8 mouse cellular contexts compared by ENCODE assay signal in the genomic region with DNA sequence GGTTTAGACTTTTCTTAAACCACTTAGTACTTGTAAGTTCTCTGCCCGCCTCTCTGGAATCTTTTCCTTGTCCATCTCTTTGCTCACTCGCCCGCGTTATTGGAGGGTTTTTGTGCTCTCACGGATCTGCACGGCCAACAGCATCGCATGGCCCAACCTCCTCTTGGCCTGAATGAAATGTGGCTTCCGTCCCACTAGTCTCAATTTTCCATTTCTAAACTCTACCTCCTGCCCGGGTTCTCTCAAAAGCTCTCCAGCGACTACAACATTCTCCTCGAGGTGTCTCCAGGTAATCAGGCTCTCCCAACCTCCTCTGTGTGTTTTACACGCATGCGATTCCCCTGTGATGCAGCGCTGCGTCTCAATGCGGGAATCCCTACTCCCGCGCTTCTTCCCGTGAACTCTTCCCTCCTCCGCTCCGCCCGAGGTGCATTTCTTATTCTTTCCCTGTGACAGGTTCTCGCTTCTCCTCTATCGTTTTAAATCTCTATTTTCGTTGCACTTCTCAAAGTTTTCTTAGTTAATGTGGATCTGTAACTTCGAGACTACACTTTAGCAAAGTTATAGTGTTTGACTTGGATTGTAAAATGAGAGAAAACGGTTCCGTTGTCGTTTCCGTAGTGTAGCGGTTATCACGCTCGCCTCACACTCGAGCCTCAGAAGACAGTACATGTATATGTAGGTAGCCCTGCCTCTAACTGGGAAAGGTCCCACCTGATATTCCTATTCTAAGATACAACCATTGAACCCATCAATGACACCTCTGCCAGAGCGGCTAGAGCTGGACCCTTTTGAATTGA. TPM values are rescaled to one million over a fixed set of nuclear protein-coding genes. Genes with fewer than 3 reads are reported as not detected.
DNase-seq lines count a peak whose midpoint lies in the region; ATAC-seq lines count a peak whose summit lies in the region.

No protein-coding gene starts in this region.

- no peaks in the 10 kb centered on the region for H3K9me3 ChIP-seq in megakaryocyte, embryonic 14.5 days
- no peaks in the 10 kb centered on the region for H3K9me3 ChIP-seq in hindbrain, embryonic 14.5 days (ENCODE audit: control insufficient read depth, low read length)
- H3K9me3 ChIP-seq in midbrain, embryonic 15.5 days, result no peaks in the 10 kb centered on the region

- under 1% methylated on average over 35 of the region's 35 CpGs for WGBS in hindbrain, embryonic 14.5 days
- under 1% methylated on average over 35 of the region's 35 CpGs for WGBS in midbrain, embryonic 15.5 days

- H3K4me3 ChIP-seq in megakaryocyte, embryonic 14.5 days (replicated peaks), result peak overlapping the region; percentile 90
- peak overlapping the region; percentile 36 for H3K4me3 ChIP-seq in hindbrain, embryonic 14.5 days (replicated peaks; ENCODE audit: low read length)
- H3K4me3 ChIP-seq in midbrain, embryonic 15.5 days, result peak overlapping the region; percentile 39

- H3K4me2 ChIP-seq in hindbrain, embryonic 14.5 days (replicated peaks), result peak overlapping the region; percentile 64
- peak overlapping the region; percentile 62 for H3K4me2 ChIP-seq in midbrain, embryonic 15.5 days

- H3K36me3 ChIP-seq in megakaryocyte, embryonic 14.5 days (replicated peaks; ENCODE audit: low read length), result no peaks in the 10 kb centered on the region
- no peaks in the 10 kb centered on the region for H3K36me3 ChIP-seq in hindbrain, embryonic 14.5 days (replicated peaks; ENCODE audit: control insufficient read depth, insufficient read depth)
- H3K36me3 ChIP-seq in midbrain, embryonic 15.5 days (replicated peaks), result no peaks in the 10 kb centered on the region

- peak overlapping the region; percentile 12; the same call in 1 of the 2 replicates for H3K9ac ChIP-seq in hindbrain, embryonic 14.5 days
- peak overlapping the region; percentile 27 for H3K9ac ChIP-seq in midbrain, embryonic 15.5 days

- peaks cover 27% of the 10 kb centered on the region for H3K4me1 ChIP-seq in megakaryocyte, embryonic 14.5 days
- peaks cover 6% of the 10 kb centered on the region for H3K4me1 ChIP-seq in hindbrain, embryonic 14.5 days (replicated peaks; ENCODE audit: control insufficient read depth, insufficient read depth, low read length)
- peaks cover 18% of the 10 kb centered on the region for H3K4me1 ChIP-seq in midbrain, embryonic 15.5 days

- H3K27me3 ChIP-seq in megakaryocyte, embryonic 14.5 days (replicated peaks), result peaks cover 49% of the 10 kb centered on the region
- peaks cover 42% of the 10 kb centered on the region for H3K27me3 ChIP-seq in hindbrain, embryonic 14.5 days (ENCODE audit: control insufficient read depth, insufficient read depth, low read length)
- H3K27me3 ChIP-seq in midbrain, embryonic 15.5 days (replicated peaks), result peaks cover 34% of the 10 kb centered on the region

- DNase-seq in CD4-positive, CD25-positive, alpha-beta regulatory T cell, adult 2 months (ENCODE audit: low read depth, low spot score), result peak; percentile 11
- peak; percentile 35 for DNase-seq in hindbrain, embryonic 14.5 days (ENCODE audit: low spot score)
- no peak for DNase-seq in layer of hippocampus, adult 9-10 months (ENCODE audit: low spot score)
- DNase-seq in thymus, postnatal 0 days (ENCODE audit: low spot score), result no peak

- ATAC-seq in CD4-positive, CD25-positive, alpha-beta regulatory T cell, adult 4 months, result no peak
- ATAC-seq in megakaryocyte, adult 5-6 weeks (ENCODE audit: poor library complexity, severe bottlenecking), result no peak
- ATAC-seq in hindbrain, embryonic 14.5 days (ENCODE audit: low FRiP score), result 0 out of 2 replicates have a peak, but pooled peaks have one; percentile 53
- ATAC-seq in midbrain, embryonic 15.5 days (replicated peaks), result peak; percentile 70; the same call in 1 of the 2 replicates

- no peak overlapping the region for H3K27ac ChIP-seq in hindbrain, embryonic 14.5 days
- no peak overlapping the region for H3K27ac ChIP-seq in midbrain, embryonic 15.5 days

RNA-seq across cellular contexts. Expression of a gene that starts 39.2 kb away (rescaled TPM):
- not detected for polyA plus RNA-seq in CD4-positive, CD25-positive, alpha-beta regulatory T cell, adult 4 months (2017; shearing (Covaris generic))
- not detected in 2 replicates for polyA plus RNA-seq in megakaryocyte, embryonic 14.5 days (2012; ENCODE audit: insufficient read depth, low replicate concordance)
- total RNA-seq in megakaryocyte, adult 5-6 weeks (2015), result not detected in 2 replicates
- not detected in 2 replicates for total RNA-seq in megakaryocyte, adult 5-6 weeks (2017)
- polyA plus RNA-seq in hindbrain, embryonic 14.5 days (2014; fragmentation: Nextera tagmentation; extraction: Ambion mirVana), result not detected in 2 replicates
- polyA plus RNA-seq in midbrain, embryonic 15.5 days (2015; fragmentation: Nextera tagmentation; extraction: Ambion mirVana), result not detected in 2 replicates
- not detected in 2 replicates for polyA plus RNA-seq in thymus, postnatal 0 days (2015; fragmentation: Nextera tagmentation; extraction: Ambion mirVana)

RNA-seq across cellular contexts. Expression of a gene that starts 50.4 kb away (rescaled TPM):
- not detected for polyA plus RNA-seq in CD4-positive, CD25-positive, alpha-beta regulatory T cell, adult 4 months (2017; shearing (Covaris generic))
- not detected in 2 replicates for polyA plus RNA-seq in megakaryocyte, embryonic 14.5 days (2012; ENCODE audit: insufficient read depth, low replicate concordance)
- total RNA-seq in megakaryocyte, adult 5-6 weeks (2015), result not detected in 2 replicates
- total RNA-seq in megakaryocyte, adult 5-6 weeks (2017), result not detected in 2 replicates
- polyA plus RNA-seq in hindbrain, embryonic 14.5 days (2014; fragmentation: Nextera tagmentation; extraction: Ambion mirVana), result not detected in 2 replicates
- not detected in 2 replicates for polyA plus RNA-seq in midbrain, embryonic 15.5 days (2015; fragmentation: Nextera tagmentation; extraction: Ambion mirVana)
- polyA plus RNA-seq in thymus, postnatal 0 days (2015; fragmentation: Nextera tagmentation; extraction: Ambion mirVana), result not detected in 2 replicates

Comparison
In these comparisons a context has a peak if more than half of its experiments do, and no peak if none do; other contexts are left out.
1. DNase-seq: peak in CD4-positive, CD25-positive, alpha-beta regulatory T cell, adult 2 months (single experiment) and hindbrain, embryonic 14.5 days (single experiment); none in layer of hippocampus, adult 9-10 months (single experiment) and thymus, postnatal 0 days (single experiment).
2. ATAC-seq: peak in hindbrain, embryonic 14.5 days (single experiment) and midbrain, embryonic 15.5 days (single experiment); none in CD4-positive, CD25-positive, alpha-beta regulatory T cell, adult 4 months (single experiment) and megakaryocyte, adult 5-6 weeks (single experiment).
3. H3K4me3 ChIP-seq: peak in every context shown above with its lines; median percentile 90 in megakaryocyte, embryonic 14.5 days; 39 in midbrain, embryonic 15.5 days; 36 in hindbrain, embryonic 14.5 days.